Mouse (Mus musculus) testis, adult 2 months (tissue): ENCODE results near the gene Nms. TPM values are rescaled to one million over a fixed set of nuclear protein-coding genes. Genes with fewer than 3 reads are reported as not detected.

Source experiments
- H3K27ac ChIP-seq: fragments of 200-500 bp; 2 replicates; pipeline ENCODE4 v1.5.1; 2012; ENCODE audit warnings: low read depth, low read length; ENCODE audit not compliant: control insufficient read depth, insufficient read depth
- H3K27me3 ChIP-seq: fragments of 200-500 bp; 2 replicates; pipeline ENCODE4 v1.6.1; 2012; ENCODE audit warnings: mild to moderate bottlenecking, low read length, moderate library complexity; ENCODE audit not compliant: control insufficient read depth, insufficient read depth
- H3K36me3 ChIP-seq: fragments of 200-500 bp; 2 replicates; pipeline ENCODE4 v1.6.1; 2012; ENCODE audit warnings: mild to moderate bottlenecking, low read length; ENCODE audit not compliant: control insufficient read depth, insufficient read depth
- H3K4me1 ChIP-seq: fragments of 200-500 bp; 2 replicates; pipeline ENCODE4 v1.6.1; 2012; ENCODE audit warnings: low read length; ENCODE audit not compliant: control insufficient read depth, insufficient read depth
- H3K4me3 ChIP-seq: fragments of 200-500 bp; 2 replicates; pipeline ENCODE4 v1.5.1; 2012; ENCODE audit warnings: low read depth, mild to moderate bottlenecking, low read length, moderate library complexity, mixed read lengths; ENCODE audit not compliant: control insufficient read depth
- CTCF ChIP-seq: fragments of 200-500 bp; IDR thresholded peaks from 2 replicates; pipeline ENCODE4 v1.5.1; 2012; ENCODE audit warnings: low read depth, mild to moderate bottlenecking, inconsistent platforms, low read length, moderate library complexity; ENCODE audit not compliant: control insufficient read depth, insufficient read depth, insufficient replicate concordance
- POLR2A ChIP-seq: fragments of 200-500 bp; IDR thresholded peaks from 2 replicates; pipeline ENCODE4 v1.6.1; 2012; ENCODE audit warnings: low read depth, mild to moderate bottlenecking, inconsistent platforms, low read length, moderate library complexity; ENCODE audit not compliant: control insufficient read depth
- polyA plus RNA-seq: library from polyadenylated mRNA; depleted of rRNA; stranded (reverse); fragments of >200 nt; gene quantifications from 2 replicates; pipeline ENCODE4 v1.2.3, GENCODE M21; 2012

Nms gene
- polyA plus RNA-seq, 1 experiment = not detected

DNA sequence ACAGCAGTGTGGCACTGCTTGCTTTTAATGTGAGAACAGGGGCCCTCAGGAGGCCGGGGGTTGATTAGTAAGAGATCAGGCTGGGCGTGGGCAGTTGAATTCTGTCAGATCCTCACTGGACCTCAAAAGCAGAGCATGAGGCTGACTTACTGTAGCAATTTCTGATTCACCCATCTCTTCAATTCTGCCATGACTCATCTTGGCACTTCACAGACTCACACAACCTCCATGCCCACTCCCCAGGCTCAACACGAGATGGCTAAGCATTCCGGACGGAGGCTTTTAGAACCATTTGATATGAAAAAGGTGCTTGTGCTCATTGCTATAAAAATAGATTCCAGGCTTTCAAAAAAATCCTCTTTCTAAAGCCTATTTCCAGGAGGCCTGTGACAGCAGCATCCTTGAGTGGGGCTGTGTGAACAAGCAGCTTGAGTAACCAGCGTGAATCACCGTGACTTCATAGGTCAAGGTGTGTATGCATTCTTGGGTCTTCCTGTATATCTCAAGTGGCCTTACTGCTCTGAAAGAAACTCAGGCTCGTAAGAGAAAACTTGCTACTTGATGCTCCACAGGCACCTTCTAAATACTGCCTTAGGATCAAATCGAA, 34.1 kb downstream of the Nms start:
- H3K27ac ChIP-seq = no peak overlapping the region
- TF ChIP-seq POLR2A (no peak), CTCF (no peak)
- no peaks in the 10 kb centered on the region for H3K27me3 ChIP-seq
- no peaks in the 10 kb centered on the region for H3K4me1 ChIP-seq
- H3K36me3 ChIP-seq = no peaks in the 10 kb centered on the region
- no peak overlapping the region for H3K4me3 ChIP-seq

DNA sequence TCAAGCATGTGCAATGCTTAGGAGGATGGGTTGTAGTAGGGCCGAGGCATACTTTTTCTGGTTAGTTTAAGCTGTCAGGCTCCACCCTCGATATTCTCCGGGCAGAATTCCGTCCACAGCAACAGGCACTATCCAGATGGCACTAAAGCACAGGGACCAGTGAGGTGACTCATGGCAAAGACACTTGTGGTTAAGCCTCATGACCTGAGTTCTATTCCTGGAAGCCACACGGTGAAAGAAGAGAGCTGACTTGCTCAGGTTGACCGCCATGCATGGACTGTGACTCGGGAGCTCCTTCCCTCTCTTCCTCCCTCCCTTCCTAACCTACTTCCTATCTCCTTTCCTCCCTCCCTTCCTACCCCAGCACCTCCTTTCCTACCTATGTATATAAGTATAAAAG, 41.0 kb downstream of the Nms start:
- TF ChIP-seq CTCF = no peak
- no peak for TF ChIP-seq POLR2A
- H3K27ac ChIP-seq = no peak overlapping the region
- H3K4me3 ChIP-seq = peak overlapping the region; percentile 2; the same call in 1 of the 2 replicates
- no peaks in the 10 kb centered on the region for H3K4me1 ChIP-seq
- no peaks in the 10 kb centered on the region for H3K36me3 ChIP-seq
- no peaks in the 10 kb centered on the region for H3K27me3 ChIP-seq

GRCm38 (mm10) chr1:38983870-38984269, 44.9 kb downstream of the Nms start:
- no peak overlapping the region for H3K27ac ChIP-seq
- peaks cover 9% of the 10 kb centered on the region for H3K4me1 ChIP-seq
- TF ChIP-seq POLR2A (no peak), CTCF (no peak)
- no peaks in the 10 kb centered on the region for H3K27me3 ChIP-seq
- H3K36me3 ChIP-seq = no peaks in the 10 kb centered on the region
- H3K4me3 ChIP-seq = no peak overlapping the region

- Histone ChIP-seq H3K27ac (no peak within 1 kb of the TSS), H3K36me3 (no peaks in the 10 kb centered on the region), H3K4me3 (no peak within 1 kb of the TSS), H3K27me3 (no peaks in the 10 kb centered on the region), H3K4me1 (peaks cover 12% of the 10 kb centered on the region)
- no peak for TF ChIP-seq CTCF
- no peak for TF ChIP-seq POLR2A
Measured at GRCm38 (mm10) chr1:38985308-38985707, 46.4 kb downstream of the Nms start, which contains the start of gene Pdcl3. Pdcl3 (plus strand) TSS chr1:38985608.

- Histone ChIP-seq H3K27me3 (no peaks in the 10 kb centered on the region), H3K4me1 (peaks cover 12% of the 10 kb centered on the region), H3K4me3 (peak overlapping the region; percentile 97), H3K36me3 (no peaks in the 10 kb centered on the region), H3K27ac (peak overlapping the region; percentile 81)
- TF ChIP-seq CTCF = no peak
- peak; percentile 43; the same call in 1 of the 2 replicates for TF ChIP-seq POLR2A
Measured at GRCm38 (mm10) chr1:38987080-38987864, 48.3 kb downstream of the Nms start.

DNA sequence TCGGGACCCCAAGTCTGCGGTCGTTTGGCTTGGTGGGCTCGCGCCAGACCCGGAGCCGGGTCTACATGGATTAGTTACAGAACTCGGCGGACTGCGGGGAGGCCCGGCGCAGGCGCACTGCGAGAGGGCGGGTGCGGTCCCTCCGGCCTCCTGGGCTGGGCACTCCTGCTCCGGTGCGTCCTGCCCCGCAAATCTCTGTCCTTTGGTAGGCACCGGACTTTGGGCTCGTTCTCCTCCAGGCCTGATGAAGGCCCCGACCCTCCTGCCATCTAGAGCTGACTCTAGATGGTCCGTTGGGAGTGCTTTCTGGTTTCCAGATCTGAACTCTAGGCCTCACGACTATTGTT, 48.9 kb downstream of the Nms start:
- peak overlapping the region; percentile 81 for H3K27ac ChIP-seq
- no peak for TF ChIP-seq CTCF
- TF ChIP-seq POLR2A = no peak
- H3K4me3 ChIP-seq = peak overlapping the region; percentile 97

DNA sequence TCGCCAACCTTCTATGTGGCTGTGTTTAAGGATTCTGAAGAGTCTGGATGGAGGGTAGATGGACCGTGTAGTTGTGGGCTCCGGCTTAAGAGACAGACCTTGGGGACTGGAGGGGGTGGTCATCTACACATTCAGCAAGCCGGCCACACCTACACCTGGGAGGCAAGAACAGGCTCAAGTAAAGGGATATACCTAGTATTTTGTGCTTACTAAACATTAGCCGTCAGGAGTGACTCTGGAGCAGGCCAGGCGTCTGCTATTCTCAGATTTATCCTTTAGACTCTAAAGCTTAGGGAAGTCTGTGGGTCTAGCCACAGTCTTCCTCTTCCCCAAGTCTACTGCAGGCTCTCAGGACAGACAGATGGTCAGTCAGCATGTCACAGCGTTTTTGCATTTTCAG, 49.4 kb downstream of the Nms start:
- Histone ChIP-seq H3K4me3 (peak overlapping the region; percentile 97), H3K4me1 (peaks cover 12% of the 10 kb centered on the region), H3K27ac (no peak overlapping the region), H3K27me3 (no peaks in the 10 kb centered on the region), H3K36me3 (no peaks in the 10 kb centered on the region)
- TF ChIP-seq CTCF (no peak), POLR2A (no peak)

More for the DNA sequence above, 48.9 kb downstream of the Nms start:
- Histone ChIP-seq H3K36me3 (no peaks in the 10 kb centered on the region), H3K4me1 (peaks cover 12% of the 10 kb centered on the region), H3K27me3 (no peaks in the 10 kb centered on the region)
